Mouse (Mus musculus): ENCODE data around the gene F11r. TPM values are rescaled to one million over a fixed set of nuclear protein-coding genes. Genes with fewer than 3 reads are reported as not detected.
A peak's percentile ranks its signal among the peaks of the same experiment; 100 is the strongest.
"Not testable (repeated sequence)": the region's sequence is repeated elsewhere in the genome, so short reads cannot be mapped to it uniquely, and the experiment has no call there.

F11r gene
- total RNA-seq, 1 experiment from 2014 or later: 1.1 TPM

GRCm38 (mm10) chr1:171466565-171466964 lies 29.2 kb downstream of the F11r start:
- peak; percentile 58 for ATAC-seq (replicated peaks; ENCODE audit: low read depth, poor library complexity, severe bottlenecking)

- no peak for ATAC-seq (replicated peaks; ENCODE audit: low read depth, poor library complexity, severe bottlenecking)
Measured at GRCm38 (mm10) chr1:171469678-171470077, 32.3 kb downstream of the F11r start.

- ATAC-seq (replicated peaks; ENCODE audit: low read depth, poor library complexity, severe bottlenecking): peak; percentile 62
Measured at GRCm38 (mm10) chr1:171470371-171470871, 33.1 kb downstream of the F11r start.

- peak; percentile 21; the same call in 1 of the 2 replicates for ATAC-seq (replicated peaks; ENCODE audit: low read depth, poor library complexity, severe bottlenecking)
Measured at GRCm38 (mm10) chr1:171470896-171471295, 33.6 kb downstream of the F11r start.

- ATAC-seq (replicated peaks; ENCODE audit: low read depth, poor library complexity, severe bottlenecking): no peak
Measured at GRCm38 (mm10) chr1:171471452-171471851, 34.1 kb downstream of the F11r start.

- not testable (repeated sequence) for ATAC-seq (replicated peaks; ENCODE audit: low read depth, poor library complexity, severe bottlenecking)
Measured at GRCm38 (mm10) chr1:171471941-171472340, 34.6 kb downstream of the F11r start.

- no peak for ATAC-seq (replicated peaks; ENCODE audit: low read depth, poor library complexity, severe bottlenecking)
Measured at GRCm38 (mm10) chr1:171473506-171473905, 36.2 kb downstream of the F11r start.

GRCm38 (mm10) chr1:171473920-171474640 lies 36.7 kb downstream of the F11r start:
- ATAC-seq (replicated peaks; ENCODE audit: low read depth, poor library complexity, severe bottlenecking): no peak

GRCm38 (mm10) chr1:171477123-171477522 lies 39.8 kb downstream of the F11r start:
- no peak for ATAC-seq (replicated peaks; ENCODE audit: low read depth, poor library complexity, severe bottlenecking)

GRCm38 (mm10) chr1:171477758-171478545 lies 40.6 kb downstream of the F11r start:
- peak; percentile 41; the same call in 1 of the 2 replicates for ATAC-seq (replicated peaks; ENCODE audit: low read depth, poor library complexity, severe bottlenecking)

- peak; percentile 80 for ATAC-seq (replicated peaks; ENCODE audit: low read depth, poor library complexity, severe bottlenecking)
Measured at GRCm38 (mm10) chr1:171478968-171479367, 41.6 kb downstream of the F11r start.

GRCm38 (mm10) chr1:171494241-171494640 lies 56.9 kb downstream of the F11r start:
- ATAC-seq (replicated peaks; ENCODE audit: low read depth, poor library complexity, severe bottlenecking): no peak

GRCm38 (mm10) chr1:171495371-171495770 lies 58.0 kb downstream of the F11r start:
- ATAC-seq (replicated peaks; ENCODE audit: low read depth, poor library complexity, severe bottlenecking): no peak

- ATAC-seq (replicated peaks; ENCODE audit: low read depth, poor library complexity, severe bottlenecking): no peak
Measured at GRCm38 (mm10) chr1:171499856-171500255, 62.5 kb downstream of the F11r start.

- ATAC-seq (replicated peaks; ENCODE audit: low read depth, poor library complexity, severe bottlenecking): no peak
Measured at GRCm38 (mm10) chr1:171501016-171501610, 63.8 kb downstream of the F11r start.

- ATAC-seq (replicated peaks; ENCODE audit: low read depth, poor library complexity, severe bottlenecking): peak; percentile 12
Measured at GRCm38 (mm10) chr1:171501636-171502080, 64.3 kb downstream of the F11r start.

GRCm38 (mm10) chr1:171502388-171503249 lies 65.3 kb downstream of the F11r start:
- ATAC-seq (replicated peaks; ENCODE audit: low read depth, poor library complexity, severe bottlenecking): peak; percentile 61

- peak; percentile 65 for ATAC-seq (replicated peaks; ENCODE audit: low read depth, poor library complexity, severe bottlenecking)
Measured at GRCm38 (mm10) chr1:171503250-171503591, 65.9 kb downstream of the F11r start, which contains the start of gene Alyref2. Alyref2 (plus strand) TSS chr1:171503478.

GRCm38 (mm10) chr1:171503592-171504291 lies 66.4 kb downstream of the F11r start:
- ATAC-seq (replicated peaks; ENCODE audit: low read depth, poor library complexity, severe bottlenecking): peak; percentile 10
